Comparison of ENCODE assay signal across 28 mouse cellular contexts in the genomic region with DNA sequence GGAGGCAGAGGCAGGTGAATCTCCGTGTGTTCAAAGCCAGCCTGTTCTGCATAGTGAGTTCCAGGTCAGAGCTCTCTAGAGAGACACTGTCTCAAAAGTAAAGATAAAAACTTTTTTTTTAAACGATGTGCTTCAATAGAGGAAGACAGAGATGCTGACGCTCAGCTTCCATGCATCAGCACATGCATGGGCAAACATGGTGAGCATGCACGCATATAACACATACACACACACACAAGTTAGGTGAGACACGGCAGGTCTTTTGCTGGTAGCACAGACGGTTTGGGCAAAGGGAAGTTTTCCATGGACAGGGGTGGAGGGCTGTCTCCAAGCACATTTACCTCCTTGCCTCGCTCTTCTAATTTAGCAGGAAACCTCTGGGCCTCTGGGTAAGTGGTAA. TPM values are rescaled to one million over a fixed set of nuclear protein-coding genes. Genes with fewer than 3 reads are reported as not detected.
"Had no signal": no experiment of that assay in that cellular context is flagged by ENCODE, and none has a peak within 500 bp of the region (broad histone marks: within the 10 kb centered on the region; RNA-seq: fewer than 3 reads in every experiment).

No protein-coding gene starts in this region.

- ATAC-seq: liver, postnatal 0 days; lung, postnatal 0 days; midbrain, embryonic 13.5 days; midbrain, embryonic 15.5 days had no signal

- DNase-seq: liver, postnatal 0 days; lung, adult 2 months; lung, postnatal 14 days; lung, postnatal 36 days; retina, postnatal 1 day; right cerebral cortex, adult 18-20 months; right cerebral cortex, postnatal 25 days; right cerebral cortex, postnatal 4 days; spleen, adult 18-20 months; thymus, adult 18-20 months; thymus, postnatal 14 days; thymus, postnatal 36 days had no signal

- H3K4me3 ChIP-seq: liver, embryonic 15.5 days; lung, embryonic 15.5 days; megakaryocyte, embryonic 14.5 days; midbrain, embryonic 13.5 days; midbrain, embryonic 15.5 days; myocyte; neural tube, embryonic 13.5 days; neural tube, embryonic 15.5 days had no signal

- H3K4me2 ChIP-seq: liver, embryonic 15.5 days; lung, embryonic 15.5 days; midbrain, embryonic 11.5 days; midbrain, embryonic 13.5 days; midbrain, embryonic 15.5 days; neural tube, embryonic 13.5 days; neural tube, embryonic 15.5 days had no signal

- H3K9me3 ChIP-seq: liver, embryonic 15.5 days; lung, embryonic 15.5 days; midbrain, embryonic 13.5 days; midbrain, embryonic 15.5 days; neural tube, embryonic 13.5 days; neural tube, embryonic 15.5 days had no signal

- H3K36me3 ChIP-seq: liver, embryonic 15.5 days; lung, embryonic 15.5 days; midbrain, embryonic 13.5 days; midbrain, embryonic 15.5 days; neural tube, embryonic 13.5 days; neural tube, embryonic 15.5 days had no signal

- H3K27ac ChIP-seq: liver, embryonic 15.5 days; lung, embryonic 15.5 days; macrophage; midbrain, embryonic 13.5 days; midbrain, embryonic 15.5 days; neural tube, embryonic 13.5 days; neural tube, embryonic 15.5 days had no signal

- H3K27me3 ChIP-seq: lung, embryonic 15.5 days; midbrain, embryonic 13.5 days; midbrain, embryonic 15.5 days; neural tube, embryonic 13.5 days; neural tube, embryonic 15.5 days had no signal

- H3K4me1 ChIP-seq: liver, embryonic 15.5 days; lung, embryonic 15.5 days; midbrain, embryonic 13.5 days; midbrain, embryonic 15.5 days; neural tube, embryonic 13.5 days; neural tube, embryonic 15.5 days had no signal

- H3K9ac ChIP-seq: liver, embryonic 15.5 days; liver, postnatal 0 days; lung, embryonic 15.5 days; midbrain, embryonic 13.5 days; midbrain, embryonic 15.5 days; neural tube, embryonic 13.5 days; neural tube, embryonic 15.5 days had no signal

RNA-seq across cellular contexts. Expression of a gene that starts 3.2 kb away (rescaled TPM):
- total RNA-seq: megakaryocyte progenitor cell, adult 5-6 weeks had no signal
- polyA plus RNA-seq: liver, embryonic 15.5 days; liver, postnatal 0 days; lung, adult 2 months; lung, embryonic 15.5 days; lung, postnatal 0 days; macrophage; midbrain, embryonic 11.5 days; midbrain, embryonic 13.5 days; midbrain, embryonic 15.5 days; neural tube, embryonic 13.5 days; neural tube, embryonic 15.5 days; small intestine, adult 2 months; stomach, embryonic 14.5 days; stomach, embryonic 16.5 days; thymus, postnatal 0 days had no signal

RNA-seq across cellular contexts. Expression of a gene that starts 42.8 kb away (rescaled TPM):
- polyA plus RNA-seq: macrophage had no signal
